Mouse (Mus musculus) midbrain, embryonic 11.5 days (tissue): ENCODE measurements around the gene Gm45062. TPM values are rescaled to one million over a fixed set of nuclear protein-coding genes. Genes with fewer than 3 reads are reported as not detected.

Experiments used
- ATAC-seq: fragments of 200-750 bp; cut with Nextera tagmentation; 2 replicates; pipeline ENCODE4 v1.8.0; 2017; ENCODE audit warnings: moderate TSS enrichment, moderate library complexity; ENCODE audit not compliant: low FRiP score
- DNase-seq: peaks from one replicate; pipeline ENCODE4 v3.0.0; 2015; ENCODE audit warnings: low spot score; ENCODE audit errors: missing footprints
- H3K27ac ChIP-seq: fragments of 300-500 bp; sonication (generic); 2 replicates; pipeline ENCODE4 v1.5.1; 2014; ENCODE audit warnings: low read depth, low read length
- H3K27me3 ChIP-seq: fragments of 300-500 bp; sonication (generic); 2 replicates; pipeline ENCODE4 v1.6.1; 2014; ENCODE audit warnings: mild to moderate bottlenecking, low read length, moderate library complexity, mixed read lengths; ENCODE audit not compliant: control insufficient read depth, insufficient read depth
- H3K36me3 ChIP-seq: fragments of 300-500 bp; sonication (generic); 2 replicates; pipeline ENCODE4 v1.6.1; 2014; ENCODE audit warnings: mild to moderate bottlenecking, low read length, moderate library complexity, mixed read lengths; ENCODE audit not compliant: control insufficient read depth, insufficient read depth
- H3K4me1 ChIP-seq: fragments of 300-500 bp; sonication (generic); 2 replicates; pipeline ENCODE4 v1.6.1; 2014; ENCODE audit warnings: low read length; ENCODE audit not compliant: control insufficient read depth, insufficient read depth
- H3K4me2 ChIP-seq: fragments of 300-500 bp; sonication (generic); 2 replicates; pipeline ENCODE4 v1.6.1; 2014; ENCODE audit warnings: mild to moderate bottlenecking, moderate library complexity
- H3K4me3 ChIP-seq: fragments of 300-500 bp; sonication (generic); 2 replicates; pipeline ENCODE4 v1.5.1; 2014; ENCODE audit warnings: low read depth, low read length
- H3K9ac ChIP-seq: fragments of 300-500 bp; sonication (generic); 2 replicates; pipeline ENCODE4 v1.6.1; 2014; ENCODE audit warnings: low read length
- H3K9me3 ChIP-seq: fragments of 300-500 bp; sonication (generic); 2 replicates; pipeline ENCODE4 v1.6.1; 2016; ENCODE audit warnings: low read length; ENCODE audit not compliant: control insufficient read depth
- WGBS: fragments of 180-500 bp; shearing (Covaris S2); extraction: QIAGEN DNeasy Blood & Tissue Kit; methylation state at CpG from one replicate; pipeline ENCODE4 v1.1.7; 2014; 5-methylcytosine and 5-hydroxymethylcytosine counted together
- polyA plus RNA-seq: library from polyadenylated mRNA; unstranded; fragments of >200 nt; fragmentation: Nextera tagmentation; extraction: Ambion mirVana; gene quantifications from 2 replicates; pipeline ENCODE4 v1.2.1, GENCODE M21; 2014

The Gm45062 gene
- polyA plus RNA-seq, 1 experiment from 2014 or later, result 15.6 TPM

- peak; percentile 72 for DNase-seq
- no peaks in the 10 kb centered on the region for H3K9me3 ChIP-seq
- no peak for ATAC-seq
- H3K4me3 ChIP-seq, result no peak overlapping the region
- H3K9ac ChIP-seq, result no peak overlapping the region
- H3K36me3 ChIP-seq, result no peaks in the 10 kb centered on the region
- H3K27me3 ChIP-seq, result no peaks in the 10 kb centered on the region
- no peak overlapping the region for H3K4me2 ChIP-seq
- peaks cover 7% of the 10 kb centered on the region for H3K4me1 ChIP-seq
- no peak overlapping the region for H3K27ac ChIP-seq
- WGBS, result 97% methylated on average over 17 of the region's 17 CpGs
Observed at GRCm38 (mm10) chr6:8484437-8485275, 225.4 kb downstream of the Gm45062 start.

GRCm38 (mm10) chr6:8485414-8486175 lies 226.3 kb downstream of the Gm45062 start:
- Histone ChIP-seq H3K9ac (no peak overlapping the region), H3K9me3 (no peaks in the 10 kb centered on the region), H3K4me2 (no peak overlapping the region), H3K4me3 (no peak overlapping the region), H3K27ac (no peak overlapping the region), H3K36me3 (no peaks in the 10 kb centered on the region), H3K4me1 (peaks cover 7% of the 10 kb centered on the region), H3K27me3 (no peaks in the 10 kb centered on the region)
- ATAC-seq, result no peak
- 87% methylated on average over 16 of the region's 16 CpGs for WGBS
- DNase-seq, result peak; percentile 64

GRCm38 (mm10) chr6:8486391-8487043 lies 227.3 kb downstream of the Gm45062 start:
- Histone ChIP-seq H3K9me3 (no peaks in the 10 kb centered on the region), H3K4me3 (no peak overlapping the region), H3K36me3 (no peaks in the 10 kb centered on the region), H3K4me2 (no peak overlapping the region), H3K27ac (no peak overlapping the region), H3K27me3 (no peaks in the 10 kb centered on the region), H3K9ac (no peak overlapping the region), H3K4me1 (peaks cover 7% of the 10 kb centered on the region)
- ATAC-seq (no peak; the same call in 1 of the 2 replicates), DNase-seq (peak; percentile 84)
- 80% methylated on average over 17 of the region's 17 CpGs for WGBS

- Histone ChIP-seq H3K4me3 (no peak overlapping the region), H3K9ac (no peak overlapping the region), H3K4me1 (peaks cover 7% of the 10 kb centered on the region), H3K27ac (no peak overlapping the region), H3K9me3 (no peaks in the 10 kb centered on the region), H3K27me3 (no peaks in the 10 kb centered on the region), H3K36me3 (no peaks in the 10 kb centered on the region), H3K4me2 (0 out of 2 replicates have a peak overlapping the region, but pooled peaks have one; percentile 1)
- DNase-seq, result peak; percentile 86
- ATAC-seq, result peak; percentile 47; the same call in 1 of the 2 replicates
- WGBS, result 42% methylated on average over 20 of the region's 20 CpGs
Observed at GRCm38 (mm10) chr6:8487044-8487853, 228.0 kb downstream of the Gm45062 start.

- no peak for ATAC-seq
- Histone ChIP-seq H3K27me3 (no peaks in the 10 kb centered on the region), H3K4me1 (peaks cover 7% of the 10 kb centered on the region), H3K9me3 (no peaks in the 10 kb centered on the region), H3K9ac (no peak overlapping the region), H3K27ac (no peak overlapping the region), H3K4me3 (no peak overlapping the region), H3K36me3 (no peaks in the 10 kb centered on the region), H3K4me2 (no peak overlapping the region)
- 65% methylated on average over 5 of the region's 5 CpGs for WGBS
- DNase-seq, result peak; percentile 82
Observed at GRCm38 (mm10) chr6:8488249-8488648, 229.0 kb downstream of the Gm45062 start.

- Histone ChIP-seq H3K4me1 (peaks cover 7% of the 10 kb centered on the region), H3K27me3 (no peaks in the 10 kb centered on the region), H3K27ac (no peak overlapping the region), H3K9me3 (no peaks in the 10 kb centered on the region), H3K4me2 (no peak overlapping the region), H3K4me3 (no peak overlapping the region), H3K9ac (no peak overlapping the region), H3K36me3 (no peaks in the 10 kb centered on the region)
- 69% methylated on average over 7 of the region's 7 CpGs for WGBS
- ATAC-seq (no peak), DNase-seq (peak; percentile 73)
Observed at GRCm38 (mm10) chr6:8489266-8489665, 230.0 kb downstream of the Gm45062 start.

- Histone ChIP-seq H3K4me3 (no peak overlapping the region), H3K9ac (no peak overlapping the region), H3K4me2 (no peak overlapping the region), H3K9me3 (no peaks in the 10 kb centered on the region), H3K27me3 (no peaks in the 10 kb centered on the region), H3K27ac (no peak overlapping the region), H3K4me1 (peaks cover 7% of the 10 kb centered on the region), H3K36me3 (no peaks in the 10 kb centered on the region)
- ATAC-seq (no peak), DNase-seq (peak; percentile 80)
- WGBS, result 94% methylated on average over 1 of the region's 1 CpGs
Observed at GRCm38 (mm10) chr6:8489938-8490585, 230.8 kb downstream of the Gm45062 start.

GRCm38 (mm10) chr6:8492248-8492647 lies 233.0 kb downstream of the Gm45062 start:
- no peak overlapping the region for H3K27ac ChIP-seq
- peaks cover 5% of the 10 kb centered on the region for H3K4me1 ChIP-seq
- no peak overlapping the region for H3K4me3 ChIP-seq
- no peak overlapping the region for H3K4me2 ChIP-seq
- ATAC-seq, result no peak
- 91% methylated on average over 3 of the region's 3 CpGs for WGBS
- H3K27me3 ChIP-seq, result no peaks in the 10 kb centered on the region
- H3K9me3 ChIP-seq, result no peaks in the 10 kb centered on the region
- H3K36me3 ChIP-seq, result no peaks in the 10 kb centered on the region
- no peak for DNase-seq
- H3K9ac ChIP-seq, result no peak overlapping the region
